Mouse (Mus musculus): Measurements from ENCODE around the gene Wdsub1.

GRCm38 (mm10) chr2:59878221-59878620 lies 4.2 kb downstream of the Wdsub1 start:
- TF ChIP-seq POLR2A (IDR thresholded peaks at IDR 0.05; ENCODE audit: borderline replicate concordance, extremely low read depth, low read depth, low read length), result no peak
- TF ChIP-seq CTCF (IDR thresholded peaks at IDR 0.05; ENCODE audit: insufficient read depth, low read length), result no peak
